Comparison of ENCODE assay signal across 9 mouse cellular contexts in genomic region chr4:41481601-41482017, GRCm38 (mm10). TPM values are rescaled to one million over a fixed set of nuclear protein-coding genes. Genes with fewer than 3 reads are reported as not detected.
A peak's percentile ranks its signal among the peaks of the same experiment; 100 is the strongest.
DNase-seq lines count a peak whose midpoint lies in the region; ATAC-seq and TF ChIP-seq lines count a peak whose summit lies in the region.
"Had no signal": no experiment of that assay in that cellular context is flagged by ENCODE, and none has a peak within 500 bp of the region (broad histone marks: within the 10 kb centered on the region; RNA-seq: fewer than 3 reads in every experiment).

No protein-coding gene starts in this region.

- H3K4me2 ChIP-seq in embryonic facial prominence, embryonic 12.5 days (replicated peaks): no peak overlapping the region
- H3K4me2 ChIP-seq in limb, embryonic 13.5 days (replicated peaks): peak overlapping the region; percentile 38
- H3K4me2 ChIP-seq in forebrain, embryonic 16.5 days (ENCODE audit: low read length): no peak overlapping the region

- WGBS in embryonic facial prominence, embryonic 12.5 days: 22% methylated on average over 6 of the region's 6 CpGs
- WGBS in limb, embryonic 13.5 days: 7% methylated on average over 6 of the region's 6 CpGs
- WGBS in forebrain, embryonic 16.5 days: 42% methylated on average over 6 of the region's 6 CpGs

- 0 out of 2 replicates have a peak, but pooled peaks cover 3% of the 10 kb centered on the region for H3K27me3 ChIP-seq in embryonic facial prominence, embryonic 12.5 days
- peaks cover 20% of the 10 kb centered on the region for H3K27me3 ChIP-seq in limb, embryonic 13.5 days
- H3K27me3 ChIP-seq in forebrain, embryonic 16.5 days (replicated peaks; ENCODE audit: control insufficient read depth, insufficient read depth, low read length): no peaks in the 10 kb centered on the region

- H3K4me3 ChIP-seq in layer of hippocampus, adult 2 months: no peak overlapping the region
- no peak overlapping the region for H3K4me3 ChIP-seq in embryonic facial prominence, embryonic 12.5 days
- H3K4me3 ChIP-seq in limb, embryonic 13.5 days: no peak overlapping the region
- H3K4me3 ChIP-seq in forebrain, embryonic 16.5 days (replicated peaks; ENCODE audit: low read length): no peak overlapping the region

- intact Hi-C loops in heart, postnatal 36 days (cut with DNase I): no loop called here

- ATAC-seq in embryonic facial prominence, embryonic 12.5 days (ENCODE audit: insufficient number of reproducible peaks, insufficient read depth, low FRiP score, low TSS enrichment): peak; percentile 50; the same call in 1 of the 2 replicates
- ATAC-seq in limb, embryonic 13.5 days (ENCODE audit: low FRiP score, low read depth): peak; percentile 79
- ATAC-seq in forebrain, embryonic 16.5 days: no peak

- no peak overlapping the region for H3K9ac ChIP-seq in embryonic facial prominence, embryonic 12.5 days
- H3K9ac ChIP-seq in limb, embryonic 13.5 days: 0 out of 2 replicates have a peak overlapping the region, but pooled peaks have one; percentile 8
- no peak overlapping the region for H3K9ac ChIP-seq in forebrain, embryonic 16.5 days (replicated peaks; ENCODE audit: low read depth, low read length)

- H3K27ac ChIP-seq in layer of hippocampus, adult 2 months: peak overlapping the region; percentile 78
- peak overlapping the region; percentile 54 for H3K27ac ChIP-seq in embryonic facial prominence, embryonic 12.5 days
- H3K27ac ChIP-seq in limb, embryonic 13.5 days: peak overlapping the region; percentile 69; the same call in 1 of the 2 replicates
- no peak overlapping the region for H3K27ac ChIP-seq in forebrain, embryonic 16.5 days (ENCODE audit: low read length)

- H3K9me3 ChIP-seq in embryonic facial prominence, embryonic 12.5 days: no peaks in the 10 kb centered on the region
- peaks cover 8% of the 10 kb centered on the region for H3K9me3 ChIP-seq in limb, embryonic 13.5 days
- no peaks in the 10 kb centered on the region for H3K9me3 ChIP-seq in forebrain, embryonic 16.5 days (ENCODE audit: control insufficient read depth, low read length)

- TF ChIP-seq CTCF in layer of hippocampus, adult 2 months (conservative IDR thresholded peaks at IDR 0.05): no peak; the same call in 1 of the 2 replicates

- peaks cover 3% of the 10 kb centered on the region; the same call in 1 of the 2 replicates for H3K36me3 ChIP-seq in embryonic facial prominence, embryonic 12.5 days
- H3K36me3 ChIP-seq in limb, embryonic 13.5 days: peaks cover 16% of the 10 kb centered on the region; the same call in 1 of the 2 replicates
- peaks cover 5% of the 10 kb centered on the region; the same call in 1 of the 2 replicates for H3K36me3 ChIP-seq in forebrain, embryonic 16.5 days (ENCODE audit: control insufficient read depth, insufficient read depth)

- no peak for DNase-seq in layer of hippocampus, adult 2 months (ENCODE audit: low spot score in 2 of 2)
- no peak for DNase-seq in layer of hippocampus, postnatal 25 days (ENCODE audit: extremely low spot score in 1 of 2, low spot score in 1 of 2)
- DNase-seq in heart, postnatal 36 days: peak; percentile 61 to 73
- no peak for DNase-seq in c-Kit-positive CD71-positive TER-119-positive erythroid progenitor cells, embryonic 14.5 days (ENCODE audit: low spot score)
- no peak for DNase-seq in left cerebral cortex, adult 8-10 months (ENCODE audit: low spot score in 2 of 2)

- peaks cover 10% of the 10 kb centered on the region; the same call in 1 of the 2 replicates for H3K4me1 ChIP-seq in embryonic facial prominence, embryonic 12.5 days
- H3K4me1 ChIP-seq in limb, embryonic 13.5 days: peaks cover 19% of the 10 kb centered on the region
- 0 out of 2 replicates have a peak, but pooled peaks cover 2% of the 10 kb centered on the region for H3K4me1 ChIP-seq in forebrain, embryonic 16.5 days (replicated peaks; ENCODE audit: control insufficient read depth, insufficient read depth, low read length)

RNA-seq across cellular contexts. Expression of gene Nudt2, which starts 16.7 kb away (rescaled TPM):
- total RNA-seq in layer of hippocampus, adult 2 months (2021): 10 to 100 TPM; 29.3 to 30.4 TPM
- total RNA-seq in layer of hippocampus, postnatal 25 days (2021): 10 to 100 TPM; 27.4 to 31.4 TPM
- polyA plus RNA-seq in embryonic facial prominence, embryonic 12.5 days (2016; fragmentation: Nextera tagmentation; extraction: Ambion mirVana): 53.4 and 53.5 TPM in 2 replicates
- total RNA-seq in heart, postnatal 36 days (2021): 10 to 100 TPM; 29.0 to 32.7 TPM
- polyA plus RNA-seq in limb, embryonic 13.5 days (2015; fragmentation: Nextera tagmentation; extraction: Ambion mirVana): 46.6 and 47.1 TPM in 2 replicates
- polyA plus RNA-seq in forebrain, embryonic 16.5 days (2015; fragmentation: Nextera tagmentation; extraction: Ambion mirVana): 68.2 and 71.7 TPM in 2 replicates
- total RNA-seq in left cerebral cortex, adult 8-10 months (2022): 10 to 100 TPM; 29.4 to 32.6 (median 30.5) TPM

RNA-seq across cellular contexts. Expression of gene Kif24, which starts 16.9 kb away (rescaled TPM):
- total RNA-seq in layer of hippocampus, adult 2 months (2021): 1 to 10 TPM; 1.2 to 1.3 TPM
- total RNA-seq in layer of hippocampus, postnatal 25 days (2021): 1 to 10 TPM; 1.0 to 1.5 TPM
- polyA plus RNA-seq in embryonic facial prominence, embryonic 12.5 days (2016; fragmentation: Nextera tagmentation; extraction: Ambion mirVana): 10.9 and 11.7 TPM in 2 replicates
- 1 to 10 TPM in 1 of 2 experiments, under 1 TPM in 1; 0.35 to 1.2 TPM for total RNA-seq in heart, postnatal 36 days (2021)
- 8.8 and 9.6 TPM in 2 replicates for polyA plus RNA-seq in limb, embryonic 13.5 days (2015; fragmentation: Nextera tagmentation; extraction: Ambion mirVana)
- 3.7 and 4.9 TPM in 2 replicates for polyA plus RNA-seq in forebrain, embryonic 16.5 days (2015; fragmentation: Nextera tagmentation; extraction: Ambion mirVana)
- 1 to 10 TPM in 3 of 4 experiments, under 1 TPM in 1; 0.72 to 1.8 (median 1.3) TPM for total RNA-seq in left cerebral cortex, adult 8-10 months (2022)

RNA-seq across cellular contexts. Expression of gene AI464131, which starts 21.3 kb away (rescaled TPM):
- 10 to 100 TPM; 31.4 to 31.8 TPM for total RNA-seq in layer of hippocampus, adult 2 months (2021)
- total RNA-seq in layer of hippocampus, postnatal 25 days (2021): 10 to 100 TPM; 32.4 to 33.3 TPM
- 8.5 and 9.5 TPM in 2 replicates for polyA plus RNA-seq in embryonic facial prominence, embryonic 12.5 days (2016; fragmentation: Nextera tagmentation; extraction: Ambion mirVana)
- total RNA-seq in heart, postnatal 36 days (2021): 10 to 100 TPM; 11.6 to 11.8 TPM
- 3.8 and 4.1 TPM in 2 replicates for polyA plus RNA-seq in limb, embryonic 13.5 days (2015; fragmentation: Nextera tagmentation; extraction: Ambion mirVana)
- polyA plus RNA-seq in forebrain, embryonic 16.5 days (2015; fragmentation: Nextera tagmentation; extraction: Ambion mirVana): 2.8 and 3.4 TPM in 2 replicates
- total RNA-seq in left cerebral cortex, adult 8-10 months (2022): 10 to 100 TPM; 20.9 to 26.5 (median 23.3) TPM
- total RNA-seq: neutrophil, adult 5-6 weeks had no signal

RNA-seq across cellular contexts. Expression of gene 1110017D15Rik, which starts 35.5 kb away (rescaled TPM):
- total RNA-seq in layer of hippocampus, adult 2 months (2021): 1 to 10 TPM; 4.5 to 6.1 TPM
- total RNA-seq in layer of hippocampus, postnatal 25 days (2021): 1 to 10 TPM; 4.5 to 7.0 TPM
- polyA plus RNA-seq in embryonic facial prominence, embryonic 12.5 days (2016; fragmentation: Nextera tagmentation; extraction: Ambion mirVana): 2.8 and 3.7 TPM in 2 replicates
- under 1 TPM in 1 of 2 experiments, not detected in 1; 0.43 TPM for total RNA-seq in heart, postnatal 36 days (2021)
- 1.5 and 1.6 TPM in 2 replicates for polyA plus RNA-seq in limb, embryonic 13.5 days (2015; fragmentation: Nextera tagmentation; extraction: Ambion mirVana)
- 8.8 and 11.1 TPM in 2 replicates for polyA plus RNA-seq in forebrain, embryonic 16.5 days (2015; fragmentation: Nextera tagmentation; extraction: Ambion mirVana)
- 1 to 10 TPM; 2.7 to 5.7 (median 4.3) TPM for total RNA-seq in left cerebral cortex, adult 8-10 months (2022)
- total RNA-seq: neutrophil, adult 5-6 weeks had no signal

Comparison
In these comparisons a context has a peak if more than half of its experiments do, and no peak if none do; other contexts are left out.
1. DNase-seq: peak in heart, postnatal 36 days (2 of 2); none in layer of hippocampus, adult 2 months (0 of 2), layer of hippocampus, postnatal 25 days (0 of 2), c-Kit-positive CD71-positive TER-119-positive erythroid progenitor cells, embryonic 14.5 days (single experiment) and left cerebral cortex, adult 8-10 months (0 of 2).